Mouse (Mus musculus): ENCODE results near the gene Gm21969. TPM values are rescaled to one million over a fixed set of nuclear protein-coding genes. Genes with fewer than 3 reads are reported as not detected.

Gm21969 gene
- total RNA-seq, 2 experiments from 2014 or later: not detected

- H3K4me3 ChIP-seq: peak overlapping the region; percentile 44; the same call in 1 of the 2 replicates
- peak; percentile 100 for TF ChIP-seq CTCF (conservative IDR thresholded peaks at IDR 0.05)
- DNase-seq (ENCODE audit: low spot score in 2 of 2): peak; percentile 66 to 89
- H3K27ac ChIP-seq: peak overlapping the region; percentile 69; the same call in 1 of the 2 replicates
Observed at GRCm38 (mm10) chr4:139611542-139611953, 8.6 kb downstream of the Gm21969 start.

GRCm38 (mm10) chr4:139614524-139615260 is 11.7 kb downstream of the Gm21969 start:
- no peak for DNase-seq (ENCODE audit: low spot score in 2 of 2)
- TF ChIP-seq CTCF (conservative IDR thresholded peaks at IDR 0.05): no peak
- Histone ChIP-seq H3K4me3 (no peak overlapping the region), H3K27ac (no peak overlapping the region)

- H3K27ac ChIP-seq: 0 out of 2 replicates have a peak overlapping the region, but pooled peaks have one; percentile 20
- no peak for TF ChIP-seq CTCF (conservative IDR thresholded peaks at IDR 0.05)
- H3K4me3 ChIP-seq: peak overlapping the region; percentile 30; the same call in 1 of the 2 replicates
- no peak for DNase-seq (ENCODE audit: low spot score in 2 of 2)
Observed at GRCm38 (mm10) chr4:139616276-139617000, 13.5 kb downstream of the Gm21969 start.

- H3K27ac ChIP-seq: no peak overlapping the region
- no peak for DNase-seq (ENCODE audit: low spot score in 2 of 2)
- TF ChIP-seq CTCF (conservative IDR thresholded peaks at IDR 0.05): no peak
- H3K4me3 ChIP-seq: no peak overlapping the region
Observed at GRCm38 (mm10) chr4:139617001-139617364, 14.0 kb downstream of the Gm21969 start.

- DNase-seq (ENCODE audit: low spot score in 2 of 2): no peak
- no peak overlapping the region for H3K4me3 ChIP-seq
Observed at GRCm38 (mm10) chr4:139619765-139620164, 16.8 kb downstream of the Gm21969 start.

GRCm38 (mm10) chr4:139622373-139623282 is 19.6 kb downstream of the Gm21969 start, which contains the start of gene Aldh4a1:
TSS of gene Aldh4a1 (plus strand) at chr4:139622866.
- peak; percentile 78 to 95 for DNase-seq (ENCODE audit: low spot score in 2 of 2)
- Histone ChIP-seq H3K27ac (peak within 1 kb of the TSS; percentile 100), H3K4me3 (peak within 1 kb of the TSS; percentile 88)
- peak; percentile 28; the same call in 1 of the 2 replicates for TF ChIP-seq CTCF (conservative IDR thresholded peaks at IDR 0.05)

More at GRCm38 (mm10) chr4:139619765-139620164, 16.8 kb downstream of the Gm21969 start:
- H3K27ac ChIP-seq: no peak overlapping the region
- no peak for TF ChIP-seq CTCF (conservative IDR thresholded peaks at IDR 0.05)

- peak overlapping the region; percentile 88 for H3K4me3 ChIP-seq
- no peak for DNase-seq (ENCODE audit: low spot score in 2 of 2)
- H3K27ac ChIP-seq: peak overlapping the region; percentile 100
- TF ChIP-seq CTCF (conservative IDR thresholded peaks at IDR 0.05): no peak
Observed at GRCm38 (mm10) chr4:139623434-139624115, 20.6 kb downstream of the Gm21969 start.

- DNase-seq (ENCODE audit: low spot score in 2 of 2): no peak
- no peak for TF ChIP-seq CTCF (conservative IDR thresholded peaks at IDR 0.05)
- Histone ChIP-seq H3K4me3 (peak overlapping the region; percentile 88), H3K27ac (peak overlapping the region; percentile 100)
Observed at GRCm38 (mm10) chr4:139624116-139624489, 21.1 kb downstream of the Gm21969 start.

GRCm38 (mm10) chr4:139624706-139625105 is 21.7 kb downstream of the Gm21969 start:
- peak; percentile 32 to 51 for DNase-seq (ENCODE audit: low spot score in 2 of 2)
- no peak for TF ChIP-seq CTCF (conservative IDR thresholded peaks at IDR 0.05)
- peak overlapping the region; percentile 52; the same call in 1 of the 2 replicates for H3K27ac ChIP-seq
- peak overlapping the region; percentile 88; the same call in 1 of the 2 replicates for H3K4me3 ChIP-seq

- no peak for DNase-seq (ENCODE audit: low spot score in 2 of 2)
- Histone ChIP-seq H3K4me3 (no peak overlapping the region), H3K27ac (no peak overlapping the region)
- TF ChIP-seq CTCF (conservative IDR thresholded peaks at IDR 0.05): no peak
Observed at GRCm38 (mm10) chr4:139627361-139627760, 24.4 kb downstream of the Gm21969 start.

GRCm38 (mm10) chr4:139630171-139630570 is 27.2 kb downstream of the Gm21969 start:
- Histone ChIP-seq H3K27ac (no peak overlapping the region), H3K4me3 (no peak overlapping the region)
- peak; percentile 20; the same call in 1 of the 2 replicates for TF ChIP-seq CTCF (conservative IDR thresholded peaks at IDR 0.05)
- no peak for DNase-seq (ENCODE audit: low spot score in 2 of 2)

- DNase-seq (ENCODE audit: low spot score in 2 of 2): no peak
- H3K4me3 ChIP-seq: no peak overlapping the region
- peak overlapping the region; percentile 21; the same call in 1 of the 2 replicates for H3K27ac ChIP-seq
- no peak for TF ChIP-seq CTCF (conservative IDR thresholded peaks at IDR 0.05)
Observed at GRCm38 (mm10) chr4:139631141-139631540, 28.2 kb downstream of the Gm21969 start.
